7 mouse cellular contexts compared by ENCODE assay signal in the genomic region with DNA sequence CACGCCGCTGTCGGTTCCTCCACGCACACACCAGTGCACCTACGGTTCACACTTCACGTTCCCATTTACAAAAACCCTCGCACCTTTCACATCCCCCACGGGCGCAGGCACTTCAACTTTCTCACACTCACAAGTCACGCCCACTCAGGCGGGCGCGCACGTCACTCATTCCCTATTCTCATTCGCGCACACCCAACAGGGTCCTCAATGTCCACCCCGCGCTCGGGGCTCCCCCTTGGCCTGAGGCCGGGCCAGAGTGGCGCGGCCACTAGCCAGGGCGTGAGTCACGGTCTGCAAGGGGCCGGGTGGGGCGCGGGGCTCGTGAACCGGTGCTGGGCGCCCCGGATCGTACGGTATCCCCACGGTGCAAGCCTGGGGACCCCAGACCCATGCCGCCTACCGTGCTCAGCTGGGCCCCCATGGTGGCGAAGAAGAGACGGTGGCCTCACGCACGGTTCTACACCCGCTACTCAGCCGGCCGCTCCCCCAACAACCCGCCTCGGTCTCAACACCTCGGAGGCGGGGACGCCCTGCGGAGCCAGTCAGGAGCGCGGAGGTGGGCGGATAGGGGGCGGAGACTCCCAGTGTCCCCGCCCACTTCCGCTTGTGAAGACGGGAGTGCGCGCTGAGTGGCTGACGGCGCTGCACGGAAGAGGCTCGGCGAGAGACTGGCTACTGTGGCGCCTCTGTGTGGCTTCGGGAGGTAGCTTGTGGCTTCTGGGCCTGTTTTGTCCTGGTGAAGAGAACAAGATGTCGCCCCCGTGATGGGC. TPM values are rescaled to one million over a fixed set of nuclear protein-coding genes. Genes with fewer than 3 reads are reported as not detected.
A peak's percentile ranks its signal among the peaks of the same experiment; 100 is the strongest.
DNase-seq lines count a peak whose midpoint lies in the region; ATAC-seq lines count a peak whose summit lies in the region.

No protein-coding gene starts in this region.

- peak overlapping the region; percentile 90 for H3K9ac ChIP-seq in midbrain, embryonic 13.5 days (replicated peaks)

- H3K27ac ChIP-seq in limb, embryonic 10.5 days = peak overlapping the region; percentile 90
- H3K27ac ChIP-seq in midbrain, embryonic 13.5 days = peak overlapping the region; percentile 90

- DNase-seq in adrenal gland, adult 8-10 months = peak; percentile 95
- peak; percentile 94 for DNase-seq in embryo, embryonic 9.5 days (ENCODE audit: extremely low spot score)
- DNase-seq in kidney, adult 11 months = peak; percentile 97
- peak; percentile 98 for DNase-seq in limb, embryonic 10.5 days (ENCODE audit: low spot score)
- DNase-seq in spleen, adult 12 weeks (ENCODE audit: low spot score) = peak; percentile 97

- ATAC-seq in granulocyte monocyte progenitor cell, adult 5-6 weeks (replicated peaks; ENCODE audit: poor library complexity, severe bottlenecking) = peak; percentile 89
- ATAC-seq in midbrain, embryonic 13.5 days = peak; percentile 97

- 1% methylated on average over 67 of the region's 67 CpGs for WGBS in limb, embryonic 10.5 days
- 2% methylated on average over 67 of the region's 67 CpGs for WGBS in midbrain, embryonic 13.5 days

- no peaks in the 10 kb centered on the region for H3K27me3 ChIP-seq in limb, embryonic 10.5 days (ENCODE audit: low read depth, poor library complexity, severe bottlenecking)
- H3K27me3 ChIP-seq in midbrain, embryonic 13.5 days = no peaks in the 10 kb centered on the region

- H3K9me3 ChIP-seq in limb, embryonic 10.5 days (replicated peaks) = no peaks in the 10 kb centered on the region
- H3K9me3 ChIP-seq in midbrain, embryonic 13.5 days = no peaks in the 10 kb centered on the region

- no peaks in the 10 kb centered on the region for H3K36me3 ChIP-seq in limb, embryonic 10.5 days
- H3K36me3 ChIP-seq in midbrain, embryonic 13.5 days = no peaks in the 10 kb centered on the region

- peaks cover 34% of the 10 kb centered on the region for H3K4me1 ChIP-seq in limb, embryonic 10.5 days
- H3K4me1 ChIP-seq in midbrain, embryonic 13.5 days (replicated peaks) = peaks cover 33% of the 10 kb centered on the region

- peak overlapping the region; percentile 81 for H3K4me2 ChIP-seq in midbrain, embryonic 13.5 days (replicated peaks)

- peak overlapping the region; percentile 89 for H3K4me3 ChIP-seq in limb, embryonic 10.5 days
- peak overlapping the region; percentile 73 for H3K4me3 ChIP-seq in midbrain, embryonic 13.5 days (replicated peaks)

RNA-seq across cellular contexts. Expression of gene Cyb5r3, which starts 0.5 kb away (rescaled TPM):
- 100 to 1,000 TPM; 296 to 432 (median 354) TPM for total RNA-seq in adrenal gland, adult 8-10 months (2022)
- 48.7 and 61.3 TPM in 2 replicates for total RNA-seq in granulocyte monocyte progenitor cell, adult 5-6 weeks (2014; fragmentation: Nextera tagmentation)
- total RNA-seq in granulocyte monocyte progenitor cell, adult 5-6 weeks (2017) = 22.4 and 27.8 TPM in 2 replicates
- polyA plus RNA-seq in limb, embryonic 10.5 days (2016; fragmentation: Nextera tagmentation; extraction: Ambion mirVana) = 163 and 174 TPM in 2 replicates
- 123 and 133 TPM in 2 replicates for polyA plus RNA-seq in midbrain, embryonic 13.5 days (2015; fragmentation: Nextera tagmentation; extraction: Ambion mirVana)

RNA-seq across cellular contexts. Expression of gene Poldip3, which starts 22.7 kb away (rescaled TPM):
- total RNA-seq in adrenal gland, adult 8-10 months (2022) = 100 to 1,000 TPM; 105 to 127 (median 117) TPM
- total RNA-seq in granulocyte monocyte progenitor cell, adult 5-6 weeks (2014; fragmentation: Nextera tagmentation) = 56.1 and 72.5 TPM in 2 replicates
- 78.7 and 81.9 TPM in 2 replicates for total RNA-seq in granulocyte monocyte progenitor cell, adult 5-6 weeks (2017)
- 183 and 193 TPM in 2 replicates for polyA plus RNA-seq in limb, embryonic 10.5 days (2016; fragmentation: Nextera tagmentation; extraction: Ambion mirVana)
- polyA plus RNA-seq in midbrain, embryonic 13.5 days (2015; fragmentation: Nextera tagmentation; extraction: Ambion mirVana) = 166 and 169 TPM in 2 replicates

RNA-seq across cellular contexts. Expression of gene Rrp7a, which starts 49.3 kb away (rescaled TPM):
- total RNA-seq in adrenal gland, adult 8-10 months (2022) = 100 to 1,000 TPM; 100 to 115 (median 102) TPM
- 26.9 and 35.9 TPM in 2 replicates for total RNA-seq in granulocyte monocyte progenitor cell, adult 5-6 weeks (2014; fragmentation: Nextera tagmentation)
- total RNA-seq in granulocyte monocyte progenitor cell, adult 5-6 weeks (2017) = 50.0 and 88.6 TPM in 2 replicates
- polyA plus RNA-seq in limb, embryonic 10.5 days (2016; fragmentation: Nextera tagmentation; extraction: Ambion mirVana) = 66.9 and 76.5 TPM in 2 replicates
- 72.4 and 77.0 TPM in 2 replicates for polyA plus RNA-seq in midbrain, embryonic 13.5 days (2015; fragmentation: Nextera tagmentation; extraction: Ambion mirVana)

Comparison
In these comparisons a context has a peak if more than half of its experiments do, and no peak if none do; other contexts are left out.
1. Peak in every context shown above with its lines: DNase-seq, ATAC-seq, H3K4me3 ChIP-seq and H3K27ac ChIP-seq.
2. RNA of gene Cyb5r3, which starts 0.5 kb away (total RNA-seq): 296 to 432 TPM in adrenal gland, adult 8-10 months; 22.4 to 61.3 TPM in granulocyte monocyte progenitor cell, adult 5-6 weeks; every median in the first group is over 4 times any median in the second.